Mouse (Mus musculus) adrenal gland, adult 18-20 months (tissue): ENCODE results near the gene Gpc1. TPM values are rescaled to one million over a fixed set of nuclear protein-coding genes. Genes with fewer than 3 reads are reported as not detected.

Source experiments
- DNase-seq, 2 experiments: peaks; one replicate each; pipeline ENCODE4 v3.0.0; 2021 to 2022; ENCODE audit warnings: low spot score in 2 of 2
- total RNA-seq, 2 experiments: library from RNA; stranded (reverse); gene quantifications; 1 replicate in 1 of 2; 2 replicates in 1 of 2; pipeline ENCODE4 v1.2.3; 2021

Gpc1 gene
- total RNA-seq, 2 experiments from 2014 or later: 43.3 to 65.4 TPM

- peak; percentile 44 to 47 for DNase-seq
Measured at GRCm38 (mm10) chr1:92832011-92833010, 866 bp downstream of the Gpc1 start.

- peak; percentile 80 to 83 for DNase-seq
Measured at GRCm38 (mm10) chr1:92833987-92834706, 2.7 kb downstream of the Gpc1 start.

GRCm38 (mm10) chr1:92837931-92838833 is 6.7 kb downstream of the Gpc1 start:
- peak in 1 of 2 experiments; percentile 42 for DNase-seq

- DNase-seq: no peak
Measured at GRCm38 (mm10) chr1:92839211-92839610, 7.8 kb downstream of the Gpc1 start.

- no peak for DNase-seq
Measured at GRCm38 (mm10) chr1:92840231-92840890, 8.9 kb downstream of the Gpc1 start.

GRCm38 (mm10) chr1:92841427-92841826 is 10.0 kb downstream of the Gpc1 start:
- DNase-seq: no peak

GRCm38 (mm10) chr1:92845889-92846288 is 14.4 kb downstream of the Gpc1 start:
- DNase-seq: no peak

- DNase-seq: no peak
Measured at GRCm38 (mm10) chr1:92847873-92848839, 16.7 kb downstream of the Gpc1 start.

- no peak for DNase-seq
Measured at GRCm38 (mm10) chr1:92849491-92849890, 18.0 kb downstream of the Gpc1 start.

GRCm38 (mm10) chr1:92849938-92850574 is 18.6 kb downstream of the Gpc1 start:
- no peak for DNase-seq

- no peak for DNase-seq
Measured at GRCm38 (mm10) chr1:92852450-92852849, 21.0 kb downstream of the Gpc1 start.

GRCm38 (mm10) chr1:92861503-92861902 is 30.1 kb downstream of the Gpc1 start:
- no peak for DNase-seq

- DNase-seq: no peak
Measured at GRCm38 (mm10) chr1:92863268-92863667, 31.8 kb downstream of the Gpc1 start.

- DNase-seq: no peak
Measured at GRCm38 (mm10) chr1:92866170-92866569, 34.7 kb downstream of the Gpc1 start.

- DNase-seq: no peak
Measured at GRCm38 (mm10) chr1:92869985-92870384, 38.5 kb downstream of the Gpc1 start.

GRCm38 (mm10) chr1:92872666-92873065 is 41.2 kb downstream of the Gpc1 start:
- DNase-seq: no peak

- no peak for DNase-seq
Measured at GRCm38 (mm10) chr1:92874011-92874410, 42.6 kb downstream of the Gpc1 start.

- DNase-seq: no peak
Measured at GRCm38 (mm10) chr1:92875360-92876111, 44.1 kb downstream of the Gpc1 start.
